Mouse (Mus musculus): ENCODE data around the gene Ddx41. TPM values are rescaled to one million over a fixed set of nuclear protein-coding genes. Genes with fewer than 3 reads are reported as not detected.

Gene Ddx41
- polyA plus RNA-seq, 1 experiment from 2014 or later, result 67.6 TPM

GRCm38 (mm10) chr13:55529198-55529915 lies 7.1 kb downstream of the Ddx41 start, which contains the start of gene Dok3:
Gene Dok3 (minus strand): TSS chr13:55529296.
- WGBS, result 77% methylated on average over 8 of the region's 8 CpGs
- Histone ChIP-seq H3K4me2 (replicated peaks; ENCODE audit: low read depth, low read length) (no peak within 1 kb of the TSS), H3K9ac (replicated peaks; ENCODE audit: low read depth, low read length) (no peak within 1 kb of the TSS), H3K9me3 (ENCODE audit: control insufficient read depth, low read depth, low read length) (no peaks in the 10 kb centered on the region), H3K27ac (ENCODE audit: low read length) (no peak within 1 kb of the TSS), H3K4me1 (ENCODE audit: control insufficient read depth, insufficient read depth, low read length) (no peaks in the 10 kb centered on the region), H3K36me3 (ENCODE audit: control insufficient read depth, insufficient read depth, low read length) (peaks cover 49% of the 10 kb centered on the region), H3K27me3 (ENCODE audit: control insufficient read depth, insufficient read depth, low read length) (no peaks in the 10 kb centered on the region), H3K4me3 (ENCODE audit: low read depth, low read length) (no peak within 1 kb of the TSS)
- ATAC-seq (ENCODE audit: insufficient number of reproducible peaks, insufficient read depth, low FRiP score, low read depth), result no peak

GRCm38 (mm10) chr13:55527834-55528772 lies 8.4 kb downstream of the Ddx41 start:
- 75% methylated on average over 18 of the region's 18 CpGs for WGBS
- Histone ChIP-seq H3K9me3 (ENCODE audit: control insufficient read depth, low read depth, low read length) (no peaks in the 10 kb centered on the region), H3K9ac (replicated peaks; ENCODE audit: low read depth, low read length) (no peak overlapping the region), H3K4me1 (ENCODE audit: control insufficient read depth, insufficient read depth, low read length) (no peaks in the 10 kb centered on the region), H3K4me3 (ENCODE audit: low read depth, low read length) (no peak overlapping the region), H3K27ac (ENCODE audit: low read length) (no peak overlapping the region), H3K27me3 (ENCODE audit: control insufficient read depth, insufficient read depth, low read length) (no peaks in the 10 kb centered on the region), H3K36me3 (ENCODE audit: control insufficient read depth, insufficient read depth, low read length) (peaks cover 38% of the 10 kb centered on the region), H3K4me2 (replicated peaks; ENCODE audit: low read depth, low read length) (no peak overlapping the region)
- ATAC-seq (ENCODE audit: insufficient number of reproducible peaks, insufficient read depth, low FRiP score, low read depth), result no peak

GRCm38 (mm10) chr13:55527212-55527611 lies 9.2 kb downstream of the Ddx41 start:
- Histone ChIP-seq H3K36me3 (ENCODE audit: control insufficient read depth, insufficient read depth, low read length) (peaks cover 29% of the 10 kb centered on the region), H3K4me3 (ENCODE audit: low read depth, low read length) (no peak overlapping the region), H3K27ac (ENCODE audit: low read length) (no peak overlapping the region), H3K4me1 (ENCODE audit: control insufficient read depth, insufficient read depth, low read length) (no peaks in the 10 kb centered on the region), H3K27me3 (ENCODE audit: control insufficient read depth, insufficient read depth, low read length) (no peaks in the 10 kb centered on the region), H3K9ac (replicated peaks; ENCODE audit: low read depth, low read length) (no peak overlapping the region), H3K4me2 (replicated peaks; ENCODE audit: low read depth, low read length) (no peak overlapping the region), H3K9me3 (ENCODE audit: control insufficient read depth, low read depth, low read length) (no peaks in the 10 kb centered on the region)
- WGBS, result 87% methylated on average over 16 of the region's 16 CpGs
- ATAC-seq (ENCODE audit: insufficient number of reproducible peaks, insufficient read depth, low FRiP score, low read depth), result no peak

- 77% methylated on average over 15 of the region's 16 CpGs for WGBS
- Histone ChIP-seq H3K27ac (ENCODE audit: low read length) (no peak overlapping the region), H3K9ac (replicated peaks; ENCODE audit: low read depth, low read length) (no peak overlapping the region), H3K4me2 (replicated peaks; ENCODE audit: low read depth, low read length) (no peak overlapping the region), H3K27me3 (ENCODE audit: control insufficient read depth, insufficient read depth, low read length) (no peaks in the 10 kb centered on the region), H3K9me3 (ENCODE audit: control insufficient read depth, low read depth, low read length) (no peaks in the 10 kb centered on the region), H3K36me3 (ENCODE audit: control insufficient read depth, insufficient read depth, low read length) (peaks cover 18% of the 10 kb centered on the region), H3K4me1 (ENCODE audit: control insufficient read depth, insufficient read depth, low read length) (no peaks in the 10 kb centered on the region), H3K4me3 (ENCODE audit: low read depth, low read length) (no peak overlapping the region)
- ATAC-seq (ENCODE audit: insufficient number of reproducible peaks, insufficient read depth, low FRiP score, low read depth), result no peak
Observed at GRCm38 (mm10) chr13:55525733-55526553, 10.5 kb downstream of the Ddx41 start.

GRCm38 (mm10) chr13:55523951-55524600 lies 12.4 kb downstream of the Ddx41 start:
- Histone ChIP-seq H3K27me3 (ENCODE audit: control insufficient read depth, insufficient read depth, low read length) (no peaks in the 10 kb centered on the region), H3K4me2 (replicated peaks; ENCODE audit: low read depth, low read length) (no peak overlapping the region), H3K9me3 (ENCODE audit: control insufficient read depth, low read depth, low read length) (no peaks in the 10 kb centered on the region), H3K27ac (ENCODE audit: low read length) (no peak overlapping the region), H3K36me3 (ENCODE audit: control insufficient read depth, insufficient read depth, low read length) (0 out of 2 replicates have a peak, but pooled peaks cover under 1% of the 10 kb centered on the region), H3K4me1 (ENCODE audit: control insufficient read depth, insufficient read depth, low read length) (no peaks in the 10 kb centered on the region), H3K4me3 (ENCODE audit: low read depth, low read length) (no peak overlapping the region), H3K9ac (replicated peaks; ENCODE audit: low read depth, low read length) (no peak overlapping the region)
- ATAC-seq (ENCODE audit: insufficient number of reproducible peaks, insufficient read depth, low FRiP score, low read depth), result no peak
- WGBS, result 88% methylated on average over 23 of the region's 23 CpGs

GRCm38 (mm10) chr13:55523278-55523677 lies 13.2 kb downstream of the Ddx41 start:
- 67% methylated on average over 17 of the region's 17 CpGs for WGBS
- Histone ChIP-seq H3K4me2 (replicated peaks; ENCODE audit: low read depth, low read length) (no peak overlapping the region), H3K36me3 (ENCODE audit: control insufficient read depth, insufficient read depth, low read length) (no peaks in the 10 kb centered on the region), H3K4me3 (ENCODE audit: low read depth, low read length) (no peak overlapping the region), H3K27ac (ENCODE audit: low read length) (no peak overlapping the region), H3K27me3 (ENCODE audit: control insufficient read depth, insufficient read depth, low read length) (no peaks in the 10 kb centered on the region), H3K4me1 (ENCODE audit: control insufficient read depth, insufficient read depth, low read length) (no peaks in the 10 kb centered on the region), H3K9ac (replicated peaks; ENCODE audit: low read depth, low read length) (no peak overlapping the region), H3K9me3 (ENCODE audit: control insufficient read depth, low read depth, low read length) (no peaks in the 10 kb centered on the region)
- no peak for ATAC-seq (ENCODE audit: insufficient number of reproducible peaks, insufficient read depth, low FRiP score, low read depth)

GRCm38 (mm10) chr13:55522730-55523129 lies 13.7 kb downstream of the Ddx41 start:
- H3K9me3 ChIP-seq (ENCODE audit: control insufficient read depth, low read depth, low read length), result no peaks in the 10 kb centered on the region
- no peaks in the 10 kb centered on the region for H3K4me1 ChIP-seq (ENCODE audit: control insufficient read depth, insufficient read depth, low read length)
- H3K9ac ChIP-seq (replicated peaks; ENCODE audit: low read depth, low read length), result no peak overlapping the region
- no peaks in the 10 kb centered on the region for H3K27me3 ChIP-seq (ENCODE audit: control insufficient read depth, insufficient read depth, low read length)
- no peak overlapping the region for H3K4me3 ChIP-seq (ENCODE audit: low read depth, low read length)
- H3K36me3 ChIP-seq (ENCODE audit: control insufficient read depth, insufficient read depth, low read length), result no peaks in the 10 kb centered on the region
- no peak overlapping the region for H3K4me2 ChIP-seq (replicated peaks; ENCODE audit: low read depth, low read length)
- ATAC-seq (ENCODE audit: insufficient number of reproducible peaks, insufficient read depth, low FRiP score, low read depth), result no peak
- WGBS, result 63% methylated on average over 8 of the region's 8 CpGs
- H3K27ac ChIP-seq (ENCODE audit: low read length), result no peak overlapping the region

- no peak for ATAC-seq (ENCODE audit: insufficient number of reproducible peaks, insufficient read depth, low FRiP score, low read depth)
- H3K4me2 ChIP-seq (replicated peaks; ENCODE audit: low read depth, low read length), result no peak overlapping the region
- H3K27me3 ChIP-seq (ENCODE audit: control insufficient read depth, insufficient read depth, low read length), result no peaks in the 10 kb centered on the region
- H3K9ac ChIP-seq (replicated peaks; ENCODE audit: low read depth, low read length), result no peak overlapping the region
- H3K4me1 ChIP-seq (ENCODE audit: control insufficient read depth, insufficient read depth, low read length), result no peaks in the 10 kb centered on the region
- 73% methylated on average over 4 of the region's 4 CpGs for WGBS
- H3K27ac ChIP-seq (ENCODE audit: low read length), result no peak overlapping the region
- no peak overlapping the region for H3K4me3 ChIP-seq (ENCODE audit: low read depth, low read length)
- no peaks in the 10 kb centered on the region for H3K36me3 ChIP-seq (ENCODE audit: control insufficient read depth, insufficient read depth, low read length)
- H3K9me3 ChIP-seq (ENCODE audit: control insufficient read depth, low read depth, low read length), result no peaks in the 10 kb centered on the region
Observed at GRCm38 (mm10) chr13:55519606-55520005, 16.9 kb downstream of the Ddx41 start.

Data from stomach, embryonic 14.5 days (tissue).